Mouse (Mus musculus): ENCODE data around the gene Zfp973. TPM values are rescaled to one million over a fixed set of nuclear protein-coding genes. Genes with fewer than 3 reads are reported as not detected.
"Not testable (repeated sequence)": the region's sequence is repeated elsewhere in the genome, so short reads cannot be mapped to it uniquely, and the experiment has no call there.

The Zfp973 gene
- polyA plus RNA-seq (2015; fragmentation: Nextera tagmentation; extraction: Ambion mirVana): 9.3 and 17.7 TPM in 2 replicates

GRCm38 (mm10) chr2:176670222-176670621 is at the start of gene Zfp973:
Gene Zfp973 (plus strand): TSS chr2:176670522.
- not testable (repeated sequence) for DNase-seq (ENCODE audit: low spot score)

- DNase-seq (ENCODE audit: low spot score): not testable (repeated sequence)
Measured at GRCm38 (mm10) chr2:176636244-176636643, 34.1 kb upstream of the Zfp973 start, which contains the start of gene Gm14308. Gene Gm14308 (minus strand): TSS chr2:176636344.

GRCm38 (mm10) chr2:176708051-176708450 is 37.7 kb downstream of the Zfp973 start, which contains the start of gene Gm14305:
Gene Gm14305 (plus strand): TSS chr2:176708328.
- DNase-seq (ENCODE audit: low spot score): not testable (repeated sequence)

Other genes starting within 250 kb of the Zfp973 start
- gene Gm14435, start 246.9 kb upstream of the Zfp973 start, polyA plus RNA-seq (2015; fragmentation: Nextera tagmentation; extraction: Ambion mirVana): 11.6 and 13.5 TPM in 2 replicates
- gene Gm14434, start 183.7 kb upstream of the Zfp973 start, polyA plus RNA-seq (2015; fragmentation: Nextera tagmentation; extraction: Ambion mirVana): 20.6 and 23.1 TPM in 2 replicates
- gene Zfp967, start 149.5 kb upstream of the Zfp973 start, polyA plus RNA-seq (2015; fragmentation: Nextera tagmentation; extraction: Ambion mirVana): not detected in 2 replicates
- 15.2 and 17.1 TPM in 2 replicates for gene Gm14308, start 34.2 kb upstream of the Zfp973 start, polyA plus RNA-seq (2015; fragmentation: Nextera tagmentation; extraction: Ambion mirVana)
- gene Gm14305, start 37.8 kb downstream of the Zfp973 start, polyA plus RNA-seq (2015; fragmentation: Nextera tagmentation; extraction: Ambion mirVana): 28.2 and 30.5 TPM in 2 replicates
- 14.4 and 15.3 TPM in 2 replicates for gene Gm14295, start 128.1 kb downstream of the Zfp973 start, polyA plus RNA-seq (2015; fragmentation: Nextera tagmentation; extraction: Ambion mirVana)
- not detected in 2 replicates for gene Gm14408, start 160.6 kb downstream of the Zfp973 start, polyA plus RNA-seq (2015; fragmentation: Nextera tagmentation; extraction: Ambion mirVana)